Mouse (Mus musculus): ENCODE measurements around the gene Rnd2.
A peak's percentile ranks its signal among the peaks of the same experiment; 100 is the strongest.
"Not testable (repeated sequence)": the region's sequence is repeated elsewhere in the genome, so short reads cannot be mapped to it uniquely, and the experiment has no call there.

The Rnd2 gene

GRCm38 (mm10) chr11:101447786-101448185 lies 17.0 kb upstream of the Rnd2 start:
- peak; percentile 16 for DNase-seq

- DNase-seq, result peak; percentile 76
These were observed 16.5 kb upstream of the Rnd2 start, which contains the start of gene Ifi35 for GRCm38 (mm10) chr11:101448274-101448746. TSS of gene Ifi35 (plus strand) at chr11:101448407.

GRCm38 (mm10) chr11:101448899-101449298 lies 15.9 kb upstream of the Rnd2 start:
- DNase-seq, result no peak

GRCm38 (mm10) chr11:101449596-101449995 lies 15.2 kb upstream of the Rnd2 start:
- DNase-seq, result not testable (repeated sequence)

- peak; percentile 38 for DNase-seq
These were observed 14.4 kb upstream of the Rnd2 start for GRCm38 (mm10) chr11:101450394-101450793.

GRCm38 (mm10) chr11:101451536-101451935 lies 13.3 kb upstream of the Rnd2 start:
- no peak for DNase-seq

GRCm38 (mm10) chr11:101452093-101452774 lies 12.6 kb upstream of the Rnd2 start:
- DNase-seq, result no peak

GRCm38 (mm10) chr11:101454702-101455101 lies 10.1 kb upstream of the Rnd2 start:
- no peak for DNase-seq

- DNase-seq, result no peak
These were observed 9.2 kb upstream of the Rnd2 start for GRCm38 (mm10) chr11:101455627-101456026.

- no peak for DNase-seq
These were observed 7.2 kb upstream of the Rnd2 start for GRCm38 (mm10) chr11:101457631-101458030.

- DNase-seq, result no peak
These were observed 6.6 kb upstream of the Rnd2 start for GRCm38 (mm10) chr11:101458217-101458616.

GRCm38 (mm10) chr11:101459716-101460115 lies 5.1 kb upstream of the Rnd2 start:
- DNase-seq, result no peak

GRCm38 (mm10) chr11:101460321-101460720 lies 4.5 kb upstream of the Rnd2 start:
- no peak for DNase-seq

GRCm38 (mm10) chr11:101462141-101462540 lies 2.7 kb upstream of the Rnd2 start:
- no peak for DNase-seq

GRCm38 (mm10) chr11:101462583-101463440 lies 2.0 kb upstream of the Rnd2 start:
- DNase-seq, result no peak

- DNase-seq, result peak; percentile 51
These were observed 486 bp downstream of the Rnd2 start for GRCm38 (mm10) chr11:101465101-101465868.

- peak; percentile 69 for DNase-seq
These were observed 1.2 kb downstream of the Rnd2 start, which contains the start of gene Vat1 for GRCm38 (mm10) chr11:101465869-101466551. TSS of gene Vat1 (minus strand) at chr11:101466230.

GRCm38 (mm10) chr11:101466552-101466950 lies 1.8 kb downstream of the Rnd2 start:
- DNase-seq, result not testable (repeated sequence)

GRCm38 (mm10) chr11:101467477-101468262 lies 2.9 kb downstream of the Rnd2 start:
- DNase-seq, result peak; percentile 80

GRCm38 (mm10) chr11:101468263-101468688 lies 3.5 kb downstream of the Rnd2 start:
- DNase-seq, result no peak

GRCm38 (mm10) chr11:101468731-101469130 lies 3.9 kb downstream of the Rnd2 start:
- DNase-seq, result no peak
